Mouse (Mus musculus): ENCODE measurements at regions not wholly inside any gene's neighbourhood (a gene's known extent, or its start where the extent isn't known, plus 50 kb on each side); places are given as distances from the start of the nearest gene placed in this dataset.

DNA sequence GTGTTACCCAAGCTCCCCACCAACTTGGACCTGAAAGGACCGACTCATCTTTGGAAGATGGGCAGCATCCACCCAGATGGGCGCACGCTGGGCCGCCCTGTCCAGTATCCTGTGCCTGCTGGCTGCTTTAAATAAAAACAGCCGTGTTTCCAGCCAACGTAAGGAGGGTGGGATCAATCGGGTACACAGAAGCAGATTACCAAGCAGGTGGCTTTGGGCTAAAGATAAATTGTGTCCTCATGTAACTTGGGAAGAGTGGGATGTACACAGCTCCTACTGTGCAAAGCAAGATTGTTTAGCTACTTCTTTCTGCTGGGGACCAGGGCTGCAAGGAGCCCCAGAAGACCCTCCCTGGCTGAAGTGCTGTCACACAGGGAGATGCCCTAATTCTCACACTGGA is 310.6 kb upstream of the Dio3 start:
- no peak overlapping the region for H3K4me2 ChIP-seq (ENCODE audit: low read depth, low read length)
- no peak for ATAC-seq (ENCODE audit: low read depth)
- no peak overlapping the region for H3K27ac ChIP-seq (ENCODE audit: low read depth, low read length)
- WGBS: 88% methylated on average over 7 of the region's 7 CpGs
- H3K36me3 ChIP-seq (ENCODE audit: control insufficient read depth, insufficient read depth, low read length): no peaks in the 10 kb centered on the region
- no peaks in the 10 kb centered on the region for H3K4me1 ChIP-seq (ENCODE audit: control insufficient read depth, insufficient read depth, low read length)
- no peak overlapping the region for H3K4me3 ChIP-seq (ENCODE audit: low read depth, low read length)
- H3K9ac ChIP-seq (replicated peaks; ENCODE audit: low read depth, low read length): no peak overlapping the region
- H3K27me3 ChIP-seq (ENCODE audit: control insufficient read depth, insufficient read depth, low read length): no peaks in the 10 kb centered on the region
- H3K9me3 ChIP-seq (ENCODE audit: control insufficient read depth, low read length): no peaks in the 10 kb centered on the region

DNA sequence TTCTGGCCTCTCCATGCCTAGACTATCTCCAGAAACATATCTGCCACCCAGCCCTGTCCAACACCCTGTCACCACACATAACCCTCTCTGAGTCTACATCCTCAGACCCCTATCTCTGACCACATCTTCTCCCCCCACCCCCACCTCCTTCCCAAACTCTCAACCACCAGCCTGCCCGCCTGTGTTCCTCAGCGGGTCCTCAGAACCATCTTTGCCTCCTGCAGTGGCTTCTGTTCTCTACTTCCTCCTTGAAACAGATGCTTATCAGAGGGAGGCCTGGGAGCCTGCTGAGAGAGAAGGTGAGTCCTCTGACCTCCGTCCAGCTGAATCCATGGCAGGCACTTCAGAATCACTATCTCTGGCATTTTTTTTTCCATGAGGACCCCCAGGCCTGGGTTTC is 307.4 kb upstream of the Dio3 start:
- WGBS: 70% methylated on average over 3 of the region's 3 CpGs
- Histone ChIP-seq H3K27ac (ENCODE audit: low read depth, low read length) (no peak overlapping the region), H3K36me3 (ENCODE audit: control insufficient read depth, insufficient read depth, low read length) (no peaks in the 10 kb centered on the region)

DNA sequence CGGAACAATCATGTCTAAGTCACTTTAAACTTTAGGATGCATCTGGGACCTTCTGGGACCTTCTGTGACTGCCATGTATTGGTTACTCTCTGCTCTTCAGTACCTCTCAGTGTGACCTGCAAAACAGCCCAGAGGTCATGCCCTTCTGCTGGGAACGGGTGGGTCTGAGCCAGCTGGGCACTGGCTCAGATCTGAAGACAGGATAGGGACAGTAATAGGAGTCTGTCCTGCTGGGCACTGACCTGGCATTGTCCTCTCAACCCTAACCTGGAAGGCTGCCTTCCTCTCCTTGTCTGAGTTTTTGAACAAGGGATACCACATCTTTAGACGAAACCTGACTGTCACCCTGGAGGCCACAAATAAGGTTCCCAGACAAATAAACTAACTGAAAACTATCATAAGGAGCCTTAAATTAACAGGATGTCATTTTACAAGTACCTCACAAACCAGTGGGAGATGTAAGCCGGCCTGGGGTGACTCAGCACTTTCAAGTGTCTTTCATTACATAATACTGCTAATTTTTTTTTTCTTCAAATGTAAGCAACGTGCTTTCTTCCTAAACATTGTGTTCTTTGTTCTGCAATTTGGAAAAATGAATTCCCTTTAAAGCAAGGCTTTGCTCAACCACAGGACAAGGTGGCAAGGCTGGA is 306.4 kb upstream of the Dio3 start:
- Histone ChIP-seq H3K9me3 (ENCODE audit: control insufficient read depth, low read length) (no peaks in the 10 kb centered on the region), H3K36me3 (ENCODE audit: control insufficient read depth, insufficient read depth, low read length) (no peaks in the 10 kb centered on the region), H3K27ac (ENCODE audit: low read depth, low read length) (no peak overlapping the region), H3K4me3 (ENCODE audit: low read depth, low read length) (no peak overlapping the region), H3K27me3 (ENCODE audit: control insufficient read depth, insufficient read depth, low read length) (no peaks in the 10 kb centered on the region), H3K4me1 (ENCODE audit: control insufficient read depth, insufficient read depth, low read length) (no peaks in the 10 kb centered on the region), H3K9ac (replicated peaks; ENCODE audit: low read depth, low read length) (no peak overlapping the region), H3K4me2 (ENCODE audit: low read depth, low read length) (no peak overlapping the region)
- ATAC-seq (ENCODE audit: low read depth): no peak
- 73% methylated on average over 5 of the region's 5 CpGs for WGBS

More for the DNA sequence above, 307.4 kb upstream of the Dio3 start:
- Histone ChIP-seq H3K4me1 (ENCODE audit: control insufficient read depth, insufficient read depth, low read length) (no peaks in the 10 kb centered on the region), H3K9me3 (ENCODE audit: control insufficient read depth, low read length) (no peaks in the 10 kb centered on the region), H3K4me3 (ENCODE audit: low read depth, low read length) (no peak overlapping the region), H3K9ac (replicated peaks; ENCODE audit: low read depth, low read length) (no peak overlapping the region), H3K27me3 (ENCODE audit: control insufficient read depth, insufficient read depth, low read length) (no peaks in the 10 kb centered on the region), H3K4me2 (ENCODE audit: low read depth, low read length) (no peak overlapping the region)
- ATAC-seq (ENCODE audit: low read depth): no peak

DNA sequence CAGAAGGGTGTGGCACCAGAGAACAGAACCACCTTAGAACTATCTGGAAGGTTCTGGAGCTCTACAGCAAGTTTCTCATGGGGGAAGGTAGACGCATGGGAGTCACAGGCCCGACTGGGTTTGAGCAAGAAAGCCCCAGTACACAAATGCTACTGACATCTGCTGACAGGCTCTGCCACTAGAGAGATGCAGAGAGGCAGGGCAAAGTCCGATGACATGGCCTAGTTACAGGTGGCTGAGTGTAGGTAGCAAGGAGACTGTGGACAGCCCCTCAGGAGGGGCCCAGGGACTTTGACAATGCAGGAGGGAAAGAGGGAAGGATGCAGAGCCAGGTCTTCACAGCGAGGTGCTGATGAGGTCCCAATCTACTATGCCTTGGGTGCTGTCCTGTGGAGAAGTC is 305.3 kb upstream of the Dio3 start:
- no peak overlapping the region for H3K4me2 ChIP-seq (ENCODE audit: low read depth, low read length)
- ATAC-seq (ENCODE audit: low read depth): no peak
- no peaks in the 10 kb centered on the region for H3K9me3 ChIP-seq (ENCODE audit: control insufficient read depth, low read length)
- no peak overlapping the region for H3K4me3 ChIP-seq (ENCODE audit: low read depth, low read length)
- H3K36me3 ChIP-seq (ENCODE audit: control insufficient read depth, insufficient read depth, low read length): no peaks in the 10 kb centered on the region
- no peaks in the 10 kb centered on the region for H3K4me1 ChIP-seq (ENCODE audit: control insufficient read depth, insufficient read depth, low read length)
- H3K27me3 ChIP-seq (ENCODE audit: control insufficient read depth, insufficient read depth, low read length): no peaks in the 10 kb centered on the region
- 86% methylated on average over 4 of the region's 4 CpGs for WGBS
- H3K27ac ChIP-seq (ENCODE audit: low read depth, low read length): no peak overlapping the region
- no peak overlapping the region for H3K9ac ChIP-seq (replicated peaks; ENCODE audit: low read depth, low read length)

DNA sequence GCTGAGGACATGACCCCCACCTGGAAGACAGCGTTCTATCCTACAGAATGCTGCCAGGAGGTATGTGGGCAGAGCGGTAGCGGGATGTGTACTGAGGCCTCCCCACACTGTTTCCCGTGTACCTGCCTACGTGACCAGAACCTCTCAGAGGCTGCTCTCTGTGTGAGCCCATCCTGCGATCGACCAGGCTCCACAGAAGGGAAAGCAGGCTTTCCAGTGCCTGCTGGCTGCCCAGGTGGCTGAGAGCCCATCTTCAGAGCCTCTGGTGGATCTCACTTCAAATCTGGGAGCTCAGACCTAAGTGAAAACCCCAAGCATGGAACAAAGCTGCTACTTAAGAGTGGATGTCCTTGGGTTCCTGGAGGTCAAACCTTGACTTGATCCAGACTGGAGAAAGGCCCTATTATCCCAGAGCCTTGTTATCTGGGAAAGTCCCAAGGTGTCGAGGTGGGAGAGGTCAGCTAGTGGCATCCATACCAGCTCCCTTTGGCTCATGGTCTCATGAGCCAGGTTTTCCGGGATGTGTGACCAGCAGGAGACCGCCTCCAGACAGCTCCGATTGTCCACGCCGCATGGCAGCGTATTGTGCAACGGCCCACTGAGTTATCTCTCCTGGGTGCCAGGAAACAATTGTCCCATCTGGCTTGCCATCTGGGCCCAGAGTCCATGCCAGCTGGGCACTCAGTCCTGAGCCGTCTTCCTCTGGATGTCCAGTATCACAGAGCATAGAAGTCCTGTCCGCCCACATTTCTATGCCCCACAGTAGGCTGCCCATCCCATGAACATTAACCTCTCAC is 303.5 kb upstream of the Dio3 start:
- Histone ChIP-seq H3K27me3 (ENCODE audit: control insufficient read depth, insufficient read depth, low read length) (no peaks in the 10 kb centered on the region), H3K36me3 (ENCODE audit: control insufficient read depth, insufficient read depth, low read length) (no peaks in the 10 kb centered on the region), H3K4me1 (ENCODE audit: control insufficient read depth, insufficient read depth, low read length) (no peaks in the 10 kb centered on the region), H3K9me3 (ENCODE audit: control insufficient read depth, low read length) (no peaks in the 10 kb centered on the region), H3K4me2 (ENCODE audit: low read depth, low read length) (no peak overlapping the region), H3K4me3 (ENCODE audit: low read depth, low read length) (no peak overlapping the region), H3K27ac (ENCODE audit: low read depth, low read length) (no peak overlapping the region), H3K9ac (replicated peaks; ENCODE audit: low read depth, low read length) (no peak overlapping the region)
- ATAC-seq (ENCODE audit: low read depth): 0 out of 2 replicates have a peak, but pooled peaks have one; percentile 24
- WGBS: 62% methylated on average over 17 of the region's 17 CpGs

DNA sequence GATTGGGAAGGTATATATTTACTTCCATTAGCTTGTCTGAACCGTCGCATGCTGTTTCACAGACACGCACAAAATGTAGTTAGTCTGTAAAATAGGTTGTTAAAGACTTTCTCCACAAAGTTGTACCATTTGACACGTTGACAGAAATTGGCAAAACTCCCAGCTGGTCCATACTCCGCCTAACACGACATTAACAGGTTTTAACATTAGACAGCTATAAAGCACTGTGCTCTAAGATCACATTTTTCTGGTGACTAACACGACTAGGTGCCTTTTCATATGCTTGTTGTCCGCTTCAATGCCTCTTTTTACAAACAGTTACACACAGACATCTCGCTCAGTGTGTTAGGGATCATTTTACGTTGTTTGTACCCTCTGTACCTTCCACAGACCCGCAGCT is 294.2 kb upstream of the Dio3 start:
- H3K4me1 ChIP-seq (ENCODE audit: control insufficient read depth, insufficient read depth, low read length): no peaks in the 10 kb centered on the region
- 76% methylated on average over 11 of the region's 11 CpGs for WGBS

DNA sequence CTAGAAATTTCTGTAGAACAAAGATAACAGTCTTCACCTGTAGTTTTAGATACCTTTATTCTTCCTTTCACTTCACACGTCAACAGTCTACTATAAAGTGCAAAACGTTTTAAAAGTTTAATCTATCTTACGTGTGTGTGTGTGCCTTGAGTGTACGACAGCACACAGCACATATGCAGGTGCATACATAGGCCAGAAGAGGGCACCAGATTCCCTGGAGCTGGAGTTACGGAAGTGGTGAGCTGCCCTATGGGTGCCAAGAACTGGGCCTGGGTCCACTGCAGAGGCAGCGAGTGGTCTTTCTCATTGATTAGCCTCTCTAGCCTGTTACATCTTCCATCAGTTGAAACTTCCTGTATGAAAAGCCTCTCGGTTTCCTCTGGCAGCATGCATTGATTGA is 285.5 kb upstream of the Dio3 start:
- no peak for ATAC-seq (ENCODE audit: low read depth)
- no peaks in the 10 kb centered on the region for H3K4me1 ChIP-seq (ENCODE audit: control insufficient read depth, insufficient read depth, low read length)
- H3K36me3 ChIP-seq (ENCODE audit: control insufficient read depth, insufficient read depth, low read length): no peaks in the 10 kb centered on the region
- H3K9ac ChIP-seq (replicated peaks; ENCODE audit: low read depth, low read length): no peak overlapping the region
- no peaks in the 10 kb centered on the region for H3K27me3 ChIP-seq (ENCODE audit: control insufficient read depth, insufficient read depth, low read length)
- no peak overlapping the region for H3K4me3 ChIP-seq (ENCODE audit: low read depth, low read length)
- 93% methylated on average over 7 of the region's 7 CpGs for WGBS
- no peak overlapping the region for H3K27ac ChIP-seq (ENCODE audit: low read depth, low read length)
- no peak overlapping the region for H3K4me2 ChIP-seq (ENCODE audit: low read depth, low read length)
- no peaks in the 10 kb centered on the region for H3K9me3 ChIP-seq (ENCODE audit: control insufficient read depth, low read length)

More for the DNA sequence above, 294.2 kb upstream of the Dio3 start:
- ATAC-seq (ENCODE audit: low read depth): no peak
- Histone ChIP-seq H3K4me2 (ENCODE audit: low read depth, low read length) (no peak overlapping the region), H3K27me3 (ENCODE audit: control insufficient read depth, insufficient read depth, low read length) (no peaks in the 10 kb centered on the region), H3K9me3 (ENCODE audit: control insufficient read depth, low read length) (no peaks in the 10 kb centered on the region), H3K36me3 (ENCODE audit: control insufficient read depth, insufficient read depth, low read length) (no peaks in the 10 kb centered on the region), H3K9ac (replicated peaks; ENCODE audit: low read depth, low read length) (no peak overlapping the region), H3K27ac (ENCODE audit: low read depth, low read length) (no peak overlapping the region), H3K4me3 (ENCODE audit: low read depth, low read length) (no peak overlapping the region)

DNA sequence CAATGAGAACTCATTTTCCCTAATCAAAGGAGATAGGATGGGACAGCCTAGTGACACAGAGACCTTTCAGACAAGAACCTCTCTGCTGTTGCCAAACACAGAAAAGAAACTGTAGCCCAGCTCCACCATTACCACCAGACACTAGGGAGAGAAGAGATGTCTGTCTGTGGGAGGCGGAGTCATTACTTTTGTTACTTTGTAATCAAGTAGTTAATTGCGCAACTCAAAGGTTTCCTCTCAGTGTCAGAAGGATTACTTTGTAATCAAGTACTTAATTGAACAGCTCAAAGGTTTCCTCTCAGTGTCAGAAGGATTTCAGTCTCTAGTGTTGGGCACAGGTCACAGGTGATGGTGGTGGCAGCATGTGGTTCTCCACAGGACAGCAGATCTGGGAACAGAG is 276.2 kb upstream of the Dio3 start:
- Histone ChIP-seq H3K4me2 (ENCODE audit: low read depth, low read length) (no peak overlapping the region), H3K9me3 (ENCODE audit: control insufficient read depth, low read length) (no peaks in the 10 kb centered on the region), H3K9ac (replicated peaks; ENCODE audit: low read depth, low read length) (no peak overlapping the region), H3K27ac (ENCODE audit: low read depth, low read length) (no peak overlapping the region), H3K4me1 (ENCODE audit: control insufficient read depth, insufficient read depth, low read length) (no peaks in the 10 kb centered on the region), H3K36me3 (ENCODE audit: control insufficient read depth, insufficient read depth, low read length) (no peaks in the 10 kb centered on the region), H3K27me3 (ENCODE audit: control insufficient read depth, insufficient read depth, low read length) (no peaks in the 10 kb centered on the region), H3K4me3 (ENCODE audit: low read depth, low read length) (no peak overlapping the region)
- no peak for ATAC-seq (ENCODE audit: low read depth)
- WGBS: 96% methylated on average over 2 of the region's 2 CpGs

DNA sequence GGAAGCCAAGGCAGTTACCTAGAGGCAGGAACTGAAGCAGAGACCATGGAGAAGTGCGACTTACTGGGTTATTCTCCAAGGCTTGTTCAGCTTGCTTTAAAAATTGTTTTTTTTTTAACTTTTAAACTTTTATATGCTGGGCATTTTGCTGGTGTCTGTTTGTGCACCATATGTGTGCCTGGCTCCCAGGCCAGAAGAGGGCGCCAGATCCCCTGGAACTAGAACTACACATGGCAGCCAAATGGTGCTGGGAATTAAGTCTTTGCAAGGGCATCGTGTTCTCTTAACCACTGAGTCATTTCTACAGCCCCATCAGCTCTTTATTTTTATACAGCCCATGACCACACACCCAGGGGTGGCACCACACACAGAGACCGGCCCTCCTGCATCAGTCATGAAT is 269.7 kb upstream of the Dio3 start:
- Histone ChIP-seq H3K27me3 (ENCODE audit: control insufficient read depth, insufficient read depth, low read length) (no peaks in the 10 kb centered on the region), H3K27ac (ENCODE audit: low read depth, low read length) (no peak overlapping the region), H3K4me1 (ENCODE audit: control insufficient read depth, insufficient read depth, low read length) (no peaks in the 10 kb centered on the region), H3K36me3 (ENCODE audit: control insufficient read depth, insufficient read depth, low read length) (no peaks in the 10 kb centered on the region), H3K9ac (replicated peaks; ENCODE audit: low read depth, low read length) (no peak overlapping the region), H3K9me3 (ENCODE audit: control insufficient read depth, low read length) (no peaks in the 10 kb centered on the region), H3K4me2 (ENCODE audit: low read depth, low read length) (no peak overlapping the region), H3K4me3 (ENCODE audit: low read depth, low read length) (no peak overlapping the region)
- ATAC-seq (ENCODE audit: low read depth): no peak
- 52% methylated on average over 4 of the region's 4 CpGs for WGBS

All from neural tube, embryonic 14.5 days (tissue).